Mouse (Mus musculus): ENCODE measurements around the gene Rora. TPM values are rescaled to one million over a fixed set of nuclear protein-coding genes. Genes with fewer than 3 reads are reported as not detected.

The Rora gene
- polyA plus RNA-seq, 2 experiments = 4.5 to 10.1 TPM

DNA sequence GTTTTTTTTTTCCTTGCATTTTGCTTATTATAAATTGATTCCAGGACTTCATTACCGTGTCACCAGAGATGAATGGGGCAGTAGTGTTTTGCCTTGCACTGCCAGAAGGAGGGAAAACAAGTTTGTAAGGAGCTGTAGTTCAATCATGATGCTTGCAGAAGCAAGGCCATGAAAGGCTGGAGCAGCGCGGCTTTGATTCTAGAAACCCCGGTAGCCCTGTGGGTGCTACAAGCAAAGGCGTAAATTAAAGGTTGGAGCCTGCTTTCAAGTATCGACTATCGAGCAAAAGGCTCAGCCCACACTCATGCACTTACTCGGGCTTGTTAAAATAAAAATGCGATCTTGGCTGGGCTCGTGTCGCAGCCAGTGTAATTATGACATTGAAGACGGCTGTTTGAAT is 656.9 kb downstream of the Rora start:
- Histone ChIP-seq H3K36me3 (ENCODE audit: control insufficient read depth, insufficient read depth, low read length) (no peaks in the 10 kb centered on the region), H3K27ac (replicated peaks; ENCODE audit: low read depth, low read length) (no peak overlapping the region), H3K27me3 (ENCODE audit: control insufficient read depth, insufficient read depth, low read length) (no peaks in the 10 kb centered on the region), H3K4me3 (replicated peaks; ENCODE audit: low read length) (no peak overlapping the region), H3K9me3 (ENCODE audit: control insufficient read depth, low read length) (no peaks in the 10 kb centered on the region), H3K9ac (ENCODE audit: low read depth, low read length, severe bottlenecking) (no peak overlapping the region), H3K4me1 (ENCODE audit: control insufficient read depth, insufficient read depth, low read length) (peaks cover 14% of the 10 kb centered on the region), H3K4me2 (replicated peaks; ENCODE audit: low read depth, low read length, severe bottlenecking) (peak overlapping the region; percentile 17; the same call in 1 of the 2 replicates)
- whole genome bisulfite sequencing = 14% methylated on average over 12 of the region's 12 CpGs
- no peak for DNase-seq (ENCODE audit: low spot score)
- no peak for ATAC-seq (ENCODE audit: low FRiP score, low read depth)
- no peak for TF ChIP-seq POLR2A (IDR thresholded peaks at IDR 0.05; ENCODE audit: borderline replicate concordance, extremely low read depth, insufficient read depth, insufficient read length)

- Histone ChIP-seq H3K4me2 (replicated peaks; ENCODE audit: low read depth, low read length, severe bottlenecking) (no peak overlapping the region), H3K27me3 (ENCODE audit: control insufficient read depth, insufficient read depth, low read length) (no peaks in the 10 kb centered on the region), H3K36me3 (ENCODE audit: control insufficient read depth, insufficient read depth, low read length) (no peaks in the 10 kb centered on the region), H3K9ac (ENCODE audit: low read depth, low read length, severe bottlenecking) (no peak overlapping the region), H3K27ac (replicated peaks; ENCODE audit: low read depth, low read length) (no peak overlapping the region), H3K9me3 (ENCODE audit: control insufficient read depth, low read length) (no peaks in the 10 kb centered on the region), H3K4me1 (ENCODE audit: control insufficient read depth, insufficient read depth, low read length) (peaks cover 12% of the 10 kb centered on the region), H3K4me3 (replicated peaks; ENCODE audit: low read length) (no peak overlapping the region)
- TF ChIP-seq POLR2A (IDR thresholded peaks at IDR 0.05; ENCODE audit: borderline replicate concordance, extremely low read depth, insufficient read depth, insufficient read length) = no peak
- no peak for DNase-seq (ENCODE audit: low spot score)
- 91% methylated on average over 3 of the region's 3 CpGs for WGBS
- ATAC-seq (ENCODE audit: low FRiP score, low read depth) = no peak
Measured at GRCm38 (mm10) chr9:69313297-69313696, 659.7 kb downstream of the Rora start.

DNA sequence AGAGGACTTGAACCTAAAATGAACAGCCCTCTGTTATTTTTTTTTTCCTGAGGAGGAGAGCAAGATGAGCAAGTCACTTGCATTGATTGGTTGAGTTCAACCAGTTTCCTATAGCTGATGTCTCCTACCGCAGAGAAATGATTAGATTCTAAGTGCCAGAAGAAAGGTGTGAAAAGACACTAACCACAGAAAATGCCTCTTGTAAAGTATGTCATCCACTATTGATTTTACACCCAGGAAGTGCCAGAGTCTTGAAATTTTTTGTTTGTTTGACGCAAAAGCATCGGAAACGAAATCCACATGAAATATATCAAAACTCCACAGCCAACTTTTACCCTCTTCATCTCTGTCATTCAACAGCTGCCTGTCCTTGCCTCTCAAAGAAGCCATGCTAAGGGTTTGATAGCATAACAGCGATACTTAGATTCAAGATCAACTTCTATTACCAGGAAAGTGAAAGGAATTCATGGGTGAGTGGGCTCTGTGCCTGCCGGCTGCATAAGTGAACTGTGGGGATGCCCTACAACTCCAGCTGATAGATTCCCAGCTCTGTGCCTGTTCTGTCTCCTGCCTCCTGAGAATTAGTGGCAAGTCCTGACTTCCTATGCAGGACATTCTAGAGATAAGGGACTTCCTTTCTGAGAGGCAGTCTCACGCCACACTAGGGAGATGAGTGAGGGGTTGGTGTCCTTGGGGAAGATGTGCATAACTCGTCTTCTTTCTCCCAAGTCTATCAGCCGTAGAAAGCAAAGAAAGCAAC is 661.0 kb downstream of the Rora start:
- no peak overlapping the region for H3K27ac ChIP-seq (replicated peaks; ENCODE audit: low read depth, low read length)
- H3K36me3 ChIP-seq (ENCODE audit: control insufficient read depth, insufficient read depth, low read length) = no peaks in the 10 kb centered on the region
- no peak for DNase-seq (ENCODE audit: low spot score)
- 88% methylated on average over 9 of the region's 9 CpGs for WGBS
- no peak overlapping the region for H3K4me3 ChIP-seq (replicated peaks; ENCODE audit: low read length)
- no peak for ATAC-seq (ENCODE audit: low FRiP score, low read depth)
- no peak overlapping the region for H3K4me2 ChIP-seq (replicated peaks; ENCODE audit: low read depth, low read length, severe bottlenecking)
- H3K27me3 ChIP-seq (ENCODE audit: control insufficient read depth, insufficient read depth, low read length) = no peaks in the 10 kb centered on the region
- no peak overlapping the region for H3K9ac ChIP-seq (ENCODE audit: low read depth, low read length, severe bottlenecking)
- no peaks in the 10 kb centered on the region for H3K9me3 ChIP-seq (ENCODE audit: control insufficient read depth, low read length)
- no peak for TF ChIP-seq POLR2A (IDR thresholded peaks at IDR 0.05; ENCODE audit: borderline replicate concordance, extremely low read depth, insufficient read depth, insufficient read length)
- peaks cover 12% of the 10 kb centered on the region for H3K4me1 ChIP-seq (ENCODE audit: control insufficient read depth, insufficient read depth, low read length)

DNA sequence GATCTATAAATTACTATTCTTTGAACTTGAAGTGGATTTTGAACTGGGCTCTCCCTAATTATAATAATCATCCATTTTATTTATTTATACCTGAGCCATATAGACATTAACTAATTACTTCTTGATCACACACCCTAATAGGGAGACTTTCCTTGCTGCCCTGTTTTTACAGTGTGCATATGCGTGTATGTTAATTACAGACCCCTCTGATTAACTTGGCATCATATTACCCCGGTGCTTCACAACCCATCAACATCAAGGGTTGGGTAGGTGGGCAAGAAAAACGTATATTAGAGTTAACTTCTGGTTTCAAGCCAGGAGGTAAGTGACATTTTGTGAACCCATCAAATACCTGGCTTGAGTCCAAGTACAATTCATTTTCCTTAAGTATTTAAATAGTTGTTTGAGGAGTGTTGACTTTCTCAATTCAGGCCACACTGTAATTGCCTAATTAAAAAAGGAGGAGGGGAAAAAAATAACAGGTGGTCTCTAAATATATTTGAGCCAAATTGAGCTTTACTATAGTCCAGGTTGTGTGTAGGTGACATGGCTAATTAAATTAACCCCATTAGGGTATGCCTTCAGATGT is 664.0 kb downstream of the Rora start:
- Histone ChIP-seq H3K4me1 (ENCODE audit: control insufficient read depth, insufficient read depth, low read length) (0 out of 2 replicates have a peak, but pooled peaks cover 3% of the 10 kb centered on the region), H3K4me3 (replicated peaks; ENCODE audit: low read length) (no peak overlapping the region), H3K36me3 (ENCODE audit: control insufficient read depth, insufficient read depth, low read length) (no peaks in the 10 kb centered on the region), H3K27me3 (ENCODE audit: control insufficient read depth, insufficient read depth, low read length) (no peaks in the 10 kb centered on the region), H3K9ac (ENCODE audit: low read depth, low read length, severe bottlenecking) (no peak overlapping the region), H3K27ac (replicated peaks; ENCODE audit: low read depth, low read length) (no peak overlapping the region), H3K4me2 (replicated peaks; ENCODE audit: low read depth, low read length, severe bottlenecking) (no peak overlapping the region), H3K9me3 (ENCODE audit: control insufficient read depth, low read length) (no peaks in the 10 kb centered on the region)
- no peak for TF ChIP-seq POLR2A (IDR thresholded peaks at IDR 0.05; ENCODE audit: borderline replicate concordance, extremely low read depth, insufficient read depth, insufficient read length)
- DNase-seq (ENCODE audit: low spot score) = no peak
- WGBS = 30% methylated on average over 3 of the region's 3 CpGs
- no peak for ATAC-seq (ENCODE audit: low FRiP score, low read depth)

- TF ChIP-seq POLR2A (IDR thresholded peaks at IDR 0.05; ENCODE audit: borderline replicate concordance, extremely low read depth, insufficient read depth, insufficient read length) = no peak
- 80% methylated on average over 6 of the region's 6 CpGs for WGBS
- Histone ChIP-seq H3K9ac (ENCODE audit: low read depth, low read length, severe bottlenecking) (no peak overlapping the region), H3K4me3 (replicated peaks; ENCODE audit: low read length) (no peak overlapping the region), H3K27me3 (ENCODE audit: control insufficient read depth, insufficient read depth, low read length) (no peaks in the 10 kb centered on the region), H3K27ac (replicated peaks; ENCODE audit: low read depth, low read length) (no peak overlapping the region), H3K9me3 (ENCODE audit: control insufficient read depth, low read length) (no peaks in the 10 kb centered on the region), H3K4me2 (replicated peaks; ENCODE audit: low read depth, low read length, severe bottlenecking) (no peak overlapping the region), H3K36me3 (ENCODE audit: control insufficient read depth, insufficient read depth, low read length) (no peaks in the 10 kb centered on the region), H3K4me1 (ENCODE audit: control insufficient read depth, insufficient read depth, low read length) (0 out of 2 replicates have a peak, but pooled peaks cover 3% of the 10 kb centered on the region)
- no peak for ATAC-seq (ENCODE audit: low FRiP score, low read depth)
- no peak for DNase-seq (ENCODE audit: low spot score)
Measured at GRCm38 (mm10) chr9:69319434-69319833, 665.8 kb downstream of the Rora start.
